Mouse (Mus musculus): ENCODE results near the gene Snrpd3. TPM values are rescaled to one million over a fixed set of nuclear protein-coding genes. Genes with fewer than 3 reads are reported as not detected.
"Not testable (repeated sequence)": the region's sequence is repeated elsewhere in the genome, so short reads cannot be mapped to it uniquely, and the experiment has no call there.

The Snrpd3 gene
- polyA plus RNA-seq, 1 experiment from 2014 or later: 204 TPM

DNA sequence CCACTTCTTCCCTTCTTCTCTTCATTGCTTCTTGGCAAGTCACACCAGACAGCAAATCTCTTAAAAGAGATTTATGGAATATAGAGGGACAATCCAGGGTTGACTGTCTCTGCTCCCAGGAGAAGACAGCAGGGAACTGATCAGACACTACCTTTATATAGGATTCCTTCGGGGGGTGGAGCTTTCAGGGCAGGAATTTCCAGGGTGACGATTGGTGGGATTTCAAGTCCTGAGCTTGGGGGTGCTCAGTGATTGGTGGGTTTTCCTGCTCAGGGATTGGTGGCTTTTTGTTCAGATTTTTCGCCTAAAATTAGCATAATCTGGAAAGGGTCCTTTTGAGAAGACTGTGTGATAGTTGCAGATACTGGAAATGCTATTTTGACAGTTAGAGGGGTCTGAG is 30.2 kb upstream of the Snrpd3 start:
- 66% methylated on average over 3 of the region's 3 CpGs for WGBS
- no peak for ATAC-seq (ENCODE audit: low FRiP score)
- Histone ChIP-seq H3K36me3 (replicated peaks) (no peaks in the 10 kb centered on the region), H3K4me1 (no peaks in the 10 kb centered on the region), H3K9ac (no peak overlapping the region), H3K9me3 (no peaks in the 10 kb centered on the region), H3K27ac (no peak overlapping the region), H3K27me3 (no peaks in the 10 kb centered on the region; the same call in 1 of the 2 replicates), H3K4me3 (replicated peaks) (no peak overlapping the region), H3K4me2 (no peak overlapping the region)

DNA sequence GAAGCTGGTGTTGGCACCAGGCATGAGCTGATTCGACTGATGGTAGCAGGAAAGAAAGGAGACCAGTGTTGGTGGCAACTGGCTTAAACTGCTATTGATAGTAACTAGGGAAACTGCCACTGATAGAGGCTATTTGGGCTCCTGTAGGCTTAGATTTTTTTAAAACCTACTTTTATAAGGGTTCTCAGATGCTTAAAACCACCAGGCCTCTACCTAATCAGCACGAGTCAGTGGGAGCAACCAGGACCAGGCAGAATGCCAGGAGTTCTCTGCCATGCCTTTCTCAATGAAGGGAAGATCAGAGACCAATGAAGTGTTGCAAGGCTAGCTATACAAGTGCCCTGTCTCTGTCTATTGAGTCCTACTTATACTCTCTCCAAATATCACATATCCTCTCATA is 27.8 kb upstream of the Snrpd3 start:
- H3K4me2 ChIP-seq: no peak overlapping the region
- ATAC-seq (ENCODE audit: low FRiP score): no peak
- WGBS: 78% methylated on average over 2 of the region's 2 CpGs
- H3K27me3 ChIP-seq: no peaks in the 10 kb centered on the region
- H3K4me3 ChIP-seq (replicated peaks): no peak overlapping the region
- H3K36me3 ChIP-seq (replicated peaks): no peaks in the 10 kb centered on the region
- no peak overlapping the region for H3K27ac ChIP-seq
- H3K9me3 ChIP-seq: no peaks in the 10 kb centered on the region
- H3K4me1 ChIP-seq: no peaks in the 10 kb centered on the region
- H3K9ac ChIP-seq: no peak overlapping the region

DNA sequence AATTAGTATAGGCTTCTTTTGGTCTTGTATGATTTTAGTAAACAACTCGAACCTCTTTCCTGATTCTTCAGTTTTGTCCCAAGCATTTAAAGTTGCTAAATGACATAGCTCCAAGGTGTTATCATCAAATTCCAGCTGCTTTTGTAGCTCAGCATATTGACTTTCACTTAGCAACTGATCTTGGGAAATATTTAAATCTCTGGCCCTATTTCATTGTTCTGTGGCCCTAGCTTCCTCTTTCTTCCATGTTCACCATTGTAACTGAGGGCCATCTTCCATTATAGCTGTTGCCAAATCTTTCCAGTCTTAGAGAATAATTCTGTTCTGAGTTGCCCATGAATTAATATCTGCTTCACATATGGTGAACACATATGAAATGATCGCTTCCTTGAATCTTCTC is 26.6 kb upstream of the Snrpd3 start:
- H3K9me3 ChIP-seq: no peaks in the 10 kb centered on the region
- H3K27me3 ChIP-seq: no peaks in the 10 kb centered on the region
- 79% methylated on average over 2 of the region's 2 CpGs for WGBS
- no peak overlapping the region for H3K9ac ChIP-seq
- no peaks in the 10 kb centered on the region for H3K36me3 ChIP-seq (replicated peaks)
- no peaks in the 10 kb centered on the region for H3K4me1 ChIP-seq
- no peak overlapping the region for H3K27ac ChIP-seq
- no peak overlapping the region for H3K4me3 ChIP-seq (replicated peaks)
- ATAC-seq (ENCODE audit: low FRiP score): no peak
- H3K4me2 ChIP-seq: no peak overlapping the region

DNA sequence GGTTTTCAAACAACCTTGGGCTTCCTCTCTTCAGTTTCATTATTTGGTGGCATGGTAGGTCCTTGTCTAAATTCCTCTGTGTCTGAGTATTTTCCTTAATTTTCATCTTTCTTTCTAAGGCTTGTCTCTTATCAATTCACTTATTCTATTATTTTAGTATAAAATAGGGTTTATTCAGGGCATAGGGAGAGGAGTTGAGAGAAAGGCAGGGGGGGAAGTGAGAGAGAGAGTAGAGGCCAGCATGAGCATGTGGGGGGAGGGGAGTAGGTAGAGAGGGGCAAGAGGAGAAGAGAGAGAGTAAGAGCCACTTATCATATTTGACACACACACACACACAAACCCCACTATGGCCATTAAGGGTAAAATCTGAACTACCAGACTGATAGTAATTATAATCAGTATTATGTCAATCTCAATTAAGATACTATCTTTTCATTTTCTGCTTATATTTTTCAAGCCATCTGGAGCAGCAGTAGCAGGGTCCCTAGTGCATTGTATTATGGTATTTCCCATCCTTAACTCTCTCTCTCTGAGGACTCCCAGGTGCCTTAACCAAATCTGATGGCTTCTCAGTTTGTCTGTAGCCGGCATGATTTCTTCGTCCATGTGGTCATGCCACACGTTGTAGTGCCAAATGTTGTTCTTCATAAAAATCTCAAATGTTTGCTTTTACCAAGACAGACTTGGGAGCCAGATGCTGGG is 26.0 kb upstream of the Snrpd3 start:
- no peak overlapping the region for H3K4me3 ChIP-seq (replicated peaks)
- no peak overlapping the region for H3K9ac ChIP-seq
- no peaks in the 10 kb centered on the region for H3K36me3 ChIP-seq (replicated peaks)
- no peak overlapping the region for H3K27ac ChIP-seq
- H3K27me3 ChIP-seq: no peaks in the 10 kb centered on the region
- no peaks in the 10 kb centered on the region for H3K9me3 ChIP-seq
- ATAC-seq (ENCODE audit: low FRiP score): no peak
- H3K4me2 ChIP-seq: no peak overlapping the region
- WGBS: 94% methylated on average over 3 of the region's 3 CpGs
- no peaks in the 10 kb centered on the region for H3K4me1 ChIP-seq

DNA sequence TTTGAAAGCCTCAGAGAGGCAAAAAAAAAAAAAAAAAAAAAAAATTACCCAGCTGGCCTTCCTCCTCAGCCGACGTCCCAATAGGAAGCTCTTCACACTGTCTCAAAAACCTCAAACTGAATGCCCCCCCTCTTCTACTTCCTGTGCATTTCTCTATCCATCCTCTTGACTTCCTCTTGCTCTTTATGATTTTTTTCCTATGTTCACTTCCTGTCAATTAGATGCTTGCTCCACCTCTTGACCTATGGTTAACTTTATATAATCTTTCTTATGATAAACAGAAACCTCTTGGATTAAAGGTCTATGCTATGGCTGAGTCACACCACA is 25.5 kb upstream of the Snrpd3 start:
- Histone ChIP-seq H3K9me3 (no peaks in the 10 kb centered on the region), H3K9ac (no peak overlapping the region), H3K4me1 (no peaks in the 10 kb centered on the region), H3K4me2 (no peak overlapping the region), H3K36me3 (replicated peaks) (no peaks in the 10 kb centered on the region), H3K27me3 (no peaks in the 10 kb centered on the region), H3K27ac (no peak overlapping the region), H3K4me3 (replicated peaks) (no peak overlapping the region)
- no peak for ATAC-seq (ENCODE audit: low FRiP score)
- WGBS: 93% methylated on average over 2 of the region's 2 CpGs

DNA sequence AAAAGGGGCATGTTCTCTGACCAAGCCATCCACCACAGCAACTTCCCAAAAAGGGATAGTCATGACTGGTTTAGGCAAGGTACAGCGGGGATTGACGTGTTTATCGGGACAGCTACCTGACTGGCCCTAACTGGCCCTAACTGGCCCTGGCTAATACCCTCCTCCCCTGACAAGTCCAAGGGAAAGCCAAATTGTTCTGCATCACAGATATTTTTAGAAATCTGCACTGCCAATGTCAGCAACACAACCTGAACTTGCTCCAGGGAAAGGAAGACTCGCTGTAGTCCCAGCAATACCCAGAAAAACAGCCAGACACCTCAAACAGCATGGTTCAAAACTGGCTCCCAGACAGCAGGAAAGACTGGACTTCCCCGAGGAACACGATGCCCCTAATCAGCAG is 22.0 kb upstream of the Snrpd3 start:
- Histone ChIP-seq H3K36me3 (replicated peaks) (no peaks in the 10 kb centered on the region), H3K4me3 (replicated peaks) (no peak overlapping the region), H3K4me1 (no peaks in the 10 kb centered on the region), H3K27me3 (no peaks in the 10 kb centered on the region), H3K9ac (no peak overlapping the region), H3K27ac (no peak overlapping the region), H3K9me3 (no peaks in the 10 kb centered on the region), H3K4me2 (no peak overlapping the region)
- ATAC-seq (ENCODE audit: low FRiP score): no peak
- WGBS: 82% methylated on average over 6 of the region's 6 CpGs

DNA sequence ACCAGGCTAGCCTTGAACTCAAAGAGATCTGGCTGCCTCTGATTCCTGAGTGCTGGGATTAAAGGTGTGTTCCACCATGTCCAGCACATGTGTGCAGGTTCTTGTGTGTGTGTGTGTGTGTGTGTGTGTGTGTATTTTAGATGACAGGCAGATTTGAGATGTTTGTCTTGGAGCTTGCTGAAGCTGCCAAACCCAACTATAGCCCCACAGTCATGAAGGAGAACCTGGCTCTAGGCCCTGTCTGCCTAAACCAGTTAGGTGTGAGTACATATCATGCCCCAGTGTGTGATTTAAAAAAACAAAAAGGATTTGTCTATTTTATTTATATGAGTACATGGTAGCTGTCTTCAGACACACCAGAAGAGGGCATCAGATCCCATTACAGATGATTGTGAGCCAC is 21.4 kb upstream of the Snrpd3 start:
- no peak overlapping the region for H3K4me3 ChIP-seq (replicated peaks)
- H3K4me1 ChIP-seq: no peaks in the 10 kb centered on the region
- H3K9ac ChIP-seq: no peak overlapping the region
- no peaks in the 10 kb centered on the region for H3K27me3 ChIP-seq
- no peaks in the 10 kb centered on the region for H3K36me3 ChIP-seq (replicated peaks)
- no peak overlapping the region for H3K27ac ChIP-seq
- H3K9me3 ChIP-seq: no peaks in the 10 kb centered on the region
- H3K4me2 ChIP-seq: no peak overlapping the region
- ATAC-seq (ENCODE audit: low FRiP score): no peak

DNA sequence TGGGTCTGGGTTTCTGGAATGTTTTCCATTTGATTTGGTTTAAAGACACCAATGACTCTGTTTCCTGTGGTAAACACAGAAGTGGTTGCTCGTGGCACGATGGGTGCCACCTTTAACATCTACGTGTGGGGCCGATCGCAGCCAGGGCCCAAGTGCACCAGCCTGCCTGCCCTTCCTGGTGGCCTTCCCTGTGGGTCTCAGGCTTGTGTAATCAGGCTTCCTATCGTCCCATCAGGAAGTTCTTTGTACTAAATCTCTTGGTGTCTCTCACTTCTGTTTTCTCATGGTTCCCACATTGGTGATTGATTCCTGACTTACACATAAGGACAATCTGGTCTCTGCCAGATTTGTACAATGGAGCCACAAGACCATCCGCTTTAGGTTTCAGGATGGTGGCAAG is 18.1 kb upstream of the Snrpd3 start:
- not testable (repeated sequence) for ATAC-seq (ENCODE audit: low FRiP score); H3K4me2 ChIP-seq; H3K27ac ChIP-seq; H3K27me3 ChIP-seq; H3K36me3 ChIP-seq (replicated peaks); H3K9ac ChIP-seq; H3K4me1 ChIP-seq; H3K9me3 ChIP-seq; H3K4me3 ChIP-seq (replicated peaks)
- 88% methylated on average over 7 of the region's 7 CpGs for WGBS

DNA sequence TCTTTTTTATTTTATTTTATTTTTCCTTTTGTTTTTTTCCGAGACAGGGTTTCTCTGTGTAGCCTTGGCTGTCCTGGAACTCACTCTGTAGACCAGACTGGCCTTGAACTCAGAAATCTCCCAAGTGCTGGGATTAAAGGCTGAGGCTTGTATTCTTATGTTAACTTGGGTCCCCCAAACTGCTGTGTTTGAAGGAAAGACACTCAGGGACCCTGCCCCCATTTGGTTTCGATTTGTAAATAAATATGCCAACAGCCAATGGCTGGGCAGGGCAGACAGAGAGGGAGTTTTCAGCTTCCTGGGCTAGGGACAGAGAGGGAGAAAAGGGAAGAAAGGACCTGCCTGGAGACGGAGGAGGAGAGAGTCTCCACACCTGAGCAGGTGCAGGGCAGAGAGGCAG is 17.6 kb upstream of the Snrpd3 start:
- 57% methylated on average over 3 of the region's 3 CpGs for WGBS
- no peaks in the 10 kb centered on the region for H3K9me3 ChIP-seq
- no peak overlapping the region for H3K9ac ChIP-seq
- no peak overlapping the region for H3K4me3 ChIP-seq (replicated peaks)
- no peaks in the 10 kb centered on the region for H3K27me3 ChIP-seq
- no peaks in the 10 kb centered on the region for H3K36me3 ChIP-seq (replicated peaks)
- no peak overlapping the region for H3K27ac ChIP-seq
- no peak for ATAC-seq (ENCODE audit: low FRiP score)
- H3K4me2 ChIP-seq: no peak overlapping the region
- no peaks in the 10 kb centered on the region for H3K4me1 ChIP-seq

DNA sequence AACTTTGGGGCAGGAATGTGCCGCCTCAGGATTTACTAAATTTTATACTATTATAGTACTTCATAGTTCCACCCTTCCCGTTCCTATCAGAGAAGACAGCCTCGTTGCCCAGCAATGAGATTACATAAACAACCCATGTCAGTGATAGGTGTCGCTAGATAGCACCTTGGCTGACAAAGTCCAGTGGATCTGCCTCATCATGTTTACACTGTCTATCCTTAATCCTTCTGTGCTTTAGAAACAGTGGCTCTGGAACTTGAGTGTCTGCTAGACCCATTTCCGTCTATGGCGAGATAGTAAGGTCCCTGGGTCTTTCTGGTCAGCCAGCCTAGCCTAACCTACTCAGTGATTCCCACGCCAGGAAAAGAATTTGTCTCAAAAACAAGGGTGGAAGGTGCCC is 17.0 kb upstream of the Snrpd3 start:
- Histone ChIP-seq H3K27ac (no peak overlapping the region), H3K36me3 (replicated peaks) (no peaks in the 10 kb centered on the region), H3K4me2 (no peak overlapping the region), H3K9me3 (no peaks in the 10 kb centered on the region), H3K4me3 (replicated peaks) (no peak overlapping the region), H3K9ac (no peak overlapping the region), H3K4me1 (no peaks in the 10 kb centered on the region), H3K27me3 (no peaks in the 10 kb centered on the region)
- ATAC-seq (ENCODE audit: low FRiP score): no peak
- 77% methylated on average over 7 of the region's 7 CpGs for WGBS

DNA sequence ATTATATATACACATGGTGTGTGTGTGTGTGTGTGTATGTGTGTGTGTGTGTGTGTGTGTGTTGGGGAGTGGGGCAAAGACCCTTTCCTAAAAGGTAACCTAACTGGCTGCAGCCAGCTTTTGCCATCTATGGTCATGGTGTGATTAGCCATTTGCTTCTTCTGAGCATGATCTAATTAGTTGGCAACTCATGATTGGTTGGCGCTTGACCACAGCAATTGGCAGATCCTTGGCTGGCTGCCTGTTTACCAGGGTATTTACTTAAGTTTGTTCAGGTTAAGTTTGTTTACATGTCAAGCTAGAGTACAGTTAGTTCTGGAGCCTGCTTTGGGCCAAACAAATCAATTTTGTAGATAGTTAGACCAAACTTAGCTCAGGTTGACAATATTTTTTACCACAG is 15.7 kb upstream of the Snrpd3 start:
- H3K27ac ChIP-seq: no peak overlapping the region
- H3K4me2 ChIP-seq: no peak overlapping the region
- WGBS: 92% methylated on average over 1 of the region's 1 CpGs
- H3K4me1 ChIP-seq: no peaks in the 10 kb centered on the region
- no peak for ATAC-seq (ENCODE audit: low FRiP score)
- H3K4me3 ChIP-seq (replicated peaks): no peak overlapping the region
- no peaks in the 10 kb centered on the region for H3K9me3 ChIP-seq
- no peaks in the 10 kb centered on the region for H3K27me3 ChIP-seq
- H3K9ac ChIP-seq: no peak overlapping the region
- H3K36me3 ChIP-seq (replicated peaks): no peaks in the 10 kb centered on the region

DNA sequence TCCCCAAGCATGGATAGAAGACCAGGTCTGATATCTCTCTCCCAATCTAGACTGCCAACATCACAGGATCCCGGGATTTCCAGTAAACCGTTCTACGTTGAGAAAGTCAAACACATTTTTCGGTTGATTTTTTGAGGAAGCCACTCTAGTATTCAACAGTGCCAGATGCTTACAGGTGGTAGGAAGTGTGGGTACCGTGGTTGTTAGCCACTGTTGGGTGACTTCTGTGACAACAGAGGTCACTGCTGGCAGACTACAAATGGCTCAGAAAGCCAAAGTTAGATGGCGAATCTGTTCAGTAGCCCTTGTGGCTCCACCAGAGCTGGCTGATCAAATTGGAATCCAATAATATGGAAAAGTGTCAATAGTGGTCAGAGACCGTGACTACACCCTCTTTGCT is 13.7 kb upstream of the Snrpd3 start:
- Histone ChIP-seq H3K4me2 (no peak overlapping the region), H3K27ac (no peak overlapping the region), H3K4me3 (replicated peaks) (no peak overlapping the region), H3K27me3 (no peaks in the 10 kb centered on the region), H3K9ac (no peak overlapping the region), H3K9me3 (no peaks in the 10 kb centered on the region), H3K36me3 (replicated peaks) (peaks cover 19% of the 10 kb centered on the region), H3K4me1 (no peaks in the 10 kb centered on the region)
- WGBS: 92% methylated on average over 7 of the region's 7 CpGs
- ATAC-seq (ENCODE audit: low FRiP score): no peak

DNA sequence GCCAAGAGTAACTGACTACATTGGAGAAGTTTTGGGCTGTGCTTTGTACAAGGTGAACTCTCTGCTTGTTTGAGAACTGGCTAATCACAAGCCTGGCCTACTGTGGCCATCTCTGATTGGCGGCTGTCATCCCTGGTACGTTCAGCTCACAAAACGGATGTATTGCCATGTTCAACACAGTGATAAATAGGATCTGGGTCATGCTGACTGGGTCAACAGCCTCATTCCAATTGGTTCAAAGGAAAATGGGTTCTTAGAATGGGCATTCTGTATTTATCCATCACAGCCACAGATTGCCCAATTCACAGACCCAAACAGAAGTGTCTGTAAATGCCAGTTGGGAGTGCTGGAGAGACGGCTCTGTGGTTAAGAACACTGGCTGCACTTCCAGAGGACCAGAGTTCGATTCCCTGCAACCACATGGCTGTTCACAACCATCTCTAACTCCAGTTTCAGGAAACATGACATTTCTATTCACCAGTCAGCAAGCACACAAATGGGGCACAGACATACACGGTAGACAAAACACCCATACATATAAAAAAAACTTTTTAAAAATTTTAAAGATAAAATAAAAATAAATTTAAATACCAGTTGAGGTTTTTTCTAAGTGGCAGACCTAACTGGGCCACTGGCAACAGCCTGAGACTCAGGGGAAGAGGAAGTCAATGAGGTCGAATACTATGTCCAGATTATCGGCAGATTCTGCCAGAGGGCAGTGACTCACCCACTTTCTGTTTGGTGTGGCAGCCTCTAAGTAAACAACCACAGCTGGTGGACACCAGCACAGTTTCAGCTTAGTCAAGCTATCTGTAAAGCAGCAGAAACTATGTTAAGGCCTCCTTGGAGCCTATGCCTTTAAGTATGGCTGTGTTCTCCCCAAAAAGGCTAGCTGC is 12.9 kb upstream of the Snrpd3 start:
- H3K27me3 ChIP-seq: no peaks in the 10 kb centered on the region
- H3K36me3 ChIP-seq (replicated peaks): peaks cover 27% of the 10 kb centered on the region
- H3K4me2 ChIP-seq: no peak overlapping the region
- no peak overlapping the region for H3K9ac ChIP-seq
- H3K4me1 ChIP-seq: no peaks in the 10 kb centered on the region
- no peak for ATAC-seq (ENCODE audit: low FRiP score)
- H3K4me3 ChIP-seq (replicated peaks): no peak overlapping the region
- 90% methylated on average over 8 of the region's 8 CpGs for WGBS
- H3K27ac ChIP-seq: no peak overlapping the region
- no peaks in the 10 kb centered on the region for H3K9me3 ChIP-seq

All from forebrain, embryonic 12.5 days (tissue).